Mouse (Mus musculus): ENCODE data around the gene Samd4b. TPM values are rescaled to one million over a fixed set of nuclear protein-coding genes. Genes with fewer than 3 reads are reported as not detected.

Samd4b gene
- total and polyA plus RNA-seq, 3 experiments, result 6.4 to 45.9 TPM; not detected in 1

GRCm38 (mm10) chr7:28381017-28381790 is 216.7 kb downstream of the Samd4b start (continued):
- TF ChIP-seq ETS1 (IDR thresholded peaks at IDR 0.05; ENCODE audit: low read depth, low read length) (peak; percentile 80), MYB (IDR thresholded peaks at IDR 0.05; ENCODE audit: low read depth, low read length) (no peak), MYC (IDR thresholded peaks at IDR 0.05; ENCODE audit: low read depth, low read length) (no peak), KAT2A (conservative IDR thresholded peaks at IDR 0.05; ENCODE audit: low read depth, low read length) (no peak), MAX (IDR thresholded peaks at IDR 0.05; ENCODE audit: low read length) (no peak), MAFK (IDR thresholded peaks at IDR 0.05; ENCODE audit: borderline replicate concordance, low read depth, low read length) (no peak), NRF1 (IDR thresholded peaks at IDR 0.05; ENCODE audit: insufficient read depth, low read depth, low read length, poor library complexity, severe bottlenecking) (no peak), CHD2 (IDR thresholded peaks at IDR 0.05; ENCODE audit: low read length) (no peak), UBTF (IDR thresholded peaks at IDR 0.05; ENCODE audit: borderline replicate concordance, insufficient read depth, low read depth, low read length) (no peak), TAL1 (IDR thresholded peaks at IDR 0.05; ENCODE audit: low read length) (no peak), POLR2A (IDR thresholded peaks at IDR 0.05; ENCODE audit: control insufficient read depth in 1 of 2, insufficient read depth in 1 of 2, low read depth in 1 of 2, low read length in 2 of 2, poor library complexity in 1 of 2) (peak in 1 of 2 experiments; percentile 26; a peak in 1 of 4 replicates), CHD1 (IDR thresholded peaks at IDR 0.05; ENCODE audit: low read depth, low read length) (no peak), MEF2A (IDR thresholded peaks at IDR 0.05; ENCODE audit: extremely low read depth, insufficient replicate concordance, low read depth, low read length, poor library complexity, severe bottlenecking) (no peak)

- Histone ChIP-seq H3K9ac (ENCODE audit: control insufficient read depth, low read depth, low read length, poor library complexity, severe bottlenecking) (peak within 1 kb of the TSS; percentile 86), H3K27me3 (ENCODE audit: control insufficient read depth in 1 of 2, insufficient read depth in 2 of 2, low read length in 2 of 2) (no peaks in the 10 kb centered on the region), H3K27ac (ENCODE audit: control insufficient read depth, low read depth, low read length) (peak within 1 kb of the TSS; percentile 95), H3K79me2 (ENCODE audit: control insufficient read depth, insufficient read depth, low read length, poor library complexity) (peaks cover 3% of the 10 kb centered on the region), H3K4me1 (ENCODE audit: control insufficient read depth in 1 of 2, insufficient read depth in 2 of 2, low read length in 2 of 2) (peaks cover 6 to 32% of the 10 kb centered on the region in 2 experiments), H3K9me3 (replicated peaks; ENCODE audit: insufficient read depth, low read length) (no peaks in the 10 kb centered on the region), H3K36me3 (ENCODE audit: control insufficient read depth in 1 of 2, insufficient read depth in 2 of 2, low read length in 2 of 2) (peaks cover 0 to 20% of the 10 kb centered on the region in 2 experiments; a peak in 2 of 4 replicates), H3K4me3 (ENCODE audit: control insufficient read depth in 1 of 2, insufficient read depth in 1 of 2, low read depth in 2 of 2, low read length in 2 of 2) (peak within 1 kb of the TSS; percentile 69 to 85)
- peak; percentile 51 for DNase-seq (ENCODE audit: low read depth, low spot score)
- TF ChIP-seq ZNF384 (IDR thresholded peaks at IDR 0.05; ENCODE audit: low read depth, low read length), result peak; percentile 93
- peak; percentile 7; the same call in 1 of the 2 replicates for TF ChIP-seq SIN3A (IDR thresholded peaks at IDR 0.05; ENCODE audit: low read length)
- TF ChIP-seq MXI1 (IDR thresholded peaks at IDR 0.05; ENCODE audit: low read depth, low read length), result 0 out of 2 replicates have a peak, but pooled peaks have one; percentile 18
- peak; percentile 6 for TF ChIP-seq TBP (IDR thresholded peaks at IDR 0.05; ENCODE audit: low read depth, low read length)
- TF ChIP-seq USF2 (IDR thresholded peaks at IDR 0.05; ENCODE audit: borderline replicate concordance in 1 of 2, insufficient read depth in 1 of 2, low read depth in 1 of 2, low read length in 2 of 2), result no peak
- TF ChIP-seq HCFC1 (IDR thresholded peaks at IDR 0.05; ENCODE audit: low read depth, low read length), result 0 out of 2 replicates have a peak, but pooled peaks have one; percentile 12
- no peak for TF ChIP-seq POLR2AphosphoS5 (IDR thresholded peaks at IDR 0.05; ENCODE audit: borderline replicate concordance, low read depth, low read length)
- TF ChIP-seq ZMIZ1 (IDR thresholded peaks at IDR 0.05; ENCODE audit: low read depth, low read length), result peak; percentile 5; the same call in 1 of the 2 replicates
- 0 out of 2 replicates have a peak, but pooled peaks have one; percentile 55 for TF ChIP-seq CHD1 (IDR thresholded peaks at IDR 0.05; ENCODE audit: low read depth, low read length)
Observed at GRCm38 (mm10) chr7:28380237-28381016, 217.5 kb downstream of the Samd4b start, which contains the start of gene Zfp36. Zfp36 (minus strand) TSS chr7:28380253.

Measured in MEL (cell line).